Mouse (Mus musculus): Measurements from ENCODE around the gene Ogdh. TPM values are rescaled to one million over a fixed set of nuclear protein-coding genes. Genes with fewer than 3 reads are reported as not detected.
A peak's percentile ranks its signal among the peaks of the same experiment; 100 is the strongest.

Gene Ogdh
- polyA plus RNA-seq, 1 experiment from 2014 or later, result 316 TPM

DNA sequence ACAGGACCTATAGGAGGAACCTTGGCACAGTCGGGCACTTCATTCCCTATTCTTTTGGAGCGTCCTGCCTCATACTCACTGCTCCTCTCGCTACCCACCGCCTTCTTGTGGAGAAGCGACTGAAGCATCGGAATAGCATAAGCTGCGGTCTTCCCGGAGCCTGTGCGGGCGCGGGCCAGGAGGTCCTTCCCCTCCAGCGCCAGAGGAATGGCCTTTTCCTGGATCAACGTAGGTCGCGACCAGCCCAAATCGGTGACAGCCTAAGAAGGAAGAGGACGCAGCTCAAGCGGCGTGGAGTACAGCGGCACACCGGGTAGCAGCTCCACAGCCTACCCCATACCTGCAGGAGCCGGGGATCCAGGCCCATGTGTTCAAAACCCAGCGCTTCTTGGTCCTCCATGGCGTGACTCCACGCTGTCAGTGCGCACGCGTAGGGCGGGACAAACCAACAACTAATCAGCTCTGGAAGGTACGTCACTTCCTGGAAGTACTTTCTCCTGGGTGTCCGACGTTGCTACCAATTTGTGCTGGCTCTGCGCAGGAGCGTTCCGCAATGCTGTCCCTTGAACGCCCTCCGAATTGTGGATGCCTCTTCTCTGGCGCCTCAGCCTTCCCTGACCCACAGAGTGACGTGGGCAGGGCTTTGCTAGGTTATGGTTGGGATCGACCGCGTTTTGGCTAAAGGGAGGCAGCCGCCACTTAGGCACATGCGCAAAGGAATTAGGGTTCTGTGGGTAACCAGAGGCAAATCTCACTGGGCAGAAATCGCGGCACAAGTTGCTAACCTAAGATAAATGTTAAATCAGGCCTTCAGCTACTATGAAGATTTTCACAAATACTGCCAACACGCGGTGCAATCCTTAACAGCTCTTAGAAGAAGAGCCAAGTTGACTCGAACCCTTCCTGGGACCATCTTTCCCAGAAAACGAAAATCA is 23.8 kb upstream of the Ogdh start, which contains the start of gene Ddx56:
TSS of gene Ddx56 (minus strand) at position 453 of the 935 bp plus-strand sequence.
- Histone ChIP-seq H3K36me3 (ENCODE audit: control insufficient read depth, insufficient read depth) (peaks cover 45% of the 10 kb centered on the region), H3K4me1 (ENCODE audit: control insufficient read depth, insufficient read depth, low read length) (peaks cover 7% of the 10 kb centered on the region), H3K27ac (ENCODE audit: low read length) (peak within 1 kb of the TSS; percentile 95), H3K4me2 (ENCODE audit: low read depth, low read length) (peak within 1 kb of the TSS; percentile 78), H3K4me3 (ENCODE audit: low read length) (peak within 1 kb of the TSS; percentile 87), H3K9ac (ENCODE audit: low read length) (peak within 1 kb of the TSS; percentile 89), H3K9me3 (replicated peaks; ENCODE audit: control insufficient read depth, low read length) (no peaks in the 10 kb centered on the region), H3K27me3 (ENCODE audit: control insufficient read depth, insufficient read depth, low read length) (no peaks in the 10 kb centered on the region)
- peak; percentile 96 for ATAC-seq (replicated peaks; ENCODE audit: extremely low read depth, insufficient read depth, low FRiP score)
- WGBS, result 2% methylated on average over 50 of the region's 50 CpGs

DNA sequence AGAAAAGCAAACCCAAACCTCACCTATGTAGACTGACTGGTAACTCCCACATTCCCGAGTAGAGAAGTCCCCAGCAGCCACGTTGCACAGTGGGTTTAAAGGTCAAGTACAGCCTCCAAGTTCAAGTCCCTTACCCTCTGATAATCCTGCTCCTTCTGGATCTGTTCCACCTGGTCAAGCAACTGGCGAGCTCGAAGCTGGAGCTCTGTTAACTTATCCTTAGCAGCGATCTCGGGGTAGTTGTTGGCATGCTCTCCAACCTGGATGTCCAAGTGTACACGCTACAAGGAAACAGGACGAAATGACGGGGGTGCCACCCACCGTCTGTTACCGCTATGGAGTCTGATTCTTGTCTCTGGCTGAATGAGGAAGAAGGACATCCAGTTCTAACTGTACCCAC is 17.8 kb upstream of the Ogdh start:
- WGBS, result 51% methylated on average over 11 of the region's 11 CpGs
- Histone ChIP-seq H3K27ac (ENCODE audit: low read length) (no peak overlapping the region), H3K4me3 (ENCODE audit: low read length) (peak overlapping the region; percentile 85), H3K9me3 (replicated peaks; ENCODE audit: control insufficient read depth, low read length) (no peaks in the 10 kb centered on the region), H3K9ac (ENCODE audit: low read length) (peak overlapping the region; percentile 90), H3K27me3 (ENCODE audit: control insufficient read depth, insufficient read depth, low read length) (no peaks in the 10 kb centered on the region), H3K36me3 (ENCODE audit: control insufficient read depth, insufficient read depth) (peaks cover 11% of the 10 kb centered on the region), H3K4me2 (ENCODE audit: low read depth, low read length) (peak overlapping the region; percentile 85), H3K4me1 (ENCODE audit: control insufficient read depth, insufficient read depth, low read length) (peaks cover 13% of the 10 kb centered on the region)
- no peak for ATAC-seq (replicated peaks; ENCODE audit: extremely low read depth, insufficient read depth, low FRiP score)

GRCm38 (mm10) chr11:6274387-6275093 is 16.9 kb upstream of the Ogdh start, which contains the start of gene Tmed4:
Gene Tmed4 (minus strand): TSS chr11:6274870.
- H3K4me2 ChIP-seq (ENCODE audit: low read depth, low read length), result peak within 1 kb of the TSS; percentile 85
- peak within 1 kb of the TSS; percentile 85 for H3K4me3 ChIP-seq (ENCODE audit: low read length)
- no peaks in the 10 kb centered on the region for H3K27me3 ChIP-seq (ENCODE audit: control insufficient read depth, insufficient read depth, low read length)
- H3K9ac ChIP-seq (ENCODE audit: low read length), result peak within 1 kb of the TSS; percentile 90
- H3K9me3 ChIP-seq (replicated peaks; ENCODE audit: control insufficient read depth, low read length), result no peaks in the 10 kb centered on the region
- peak; percentile 97 for ATAC-seq (replicated peaks; ENCODE audit: extremely low read depth, insufficient read depth, low FRiP score)
- H3K36me3 ChIP-seq (ENCODE audit: control insufficient read depth, insufficient read depth), result peaks cover 11% of the 10 kb centered on the region
- H3K27ac ChIP-seq (ENCODE audit: low read length), result peak within 1 kb of the TSS; percentile 79
- WGBS, result 0% methylated on average over 39 of the region's 39 CpGs
- H3K4me1 ChIP-seq (ENCODE audit: control insufficient read depth, insufficient read depth, low read length), result peaks cover 13% of the 10 kb centered on the region

- H3K9me3 ChIP-seq (replicated peaks; ENCODE audit: control insufficient read depth, low read length), result no peaks in the 10 kb centered on the region; the same call in 1 of the 2 replicates
- peak overlapping the region; percentile 85 for H3K4me3 ChIP-seq (ENCODE audit: low read length)
- H3K36me3 ChIP-seq (ENCODE audit: control insufficient read depth, insufficient read depth), result peaks cover 11% of the 10 kb centered on the region
- no peak for ATAC-seq (replicated peaks; ENCODE audit: extremely low read depth, insufficient read depth, low FRiP score)
- H3K4me1 ChIP-seq (ENCODE audit: control insufficient read depth, insufficient read depth, low read length), result peaks cover 13% of the 10 kb centered on the region
- no peaks in the 10 kb centered on the region for H3K27me3 ChIP-seq (ENCODE audit: control insufficient read depth, insufficient read depth, low read length)
- H3K27ac ChIP-seq (ENCODE audit: low read length), result peak overlapping the region; percentile 79
- WGBS, result 25% methylated on average over 7 of the region's 7 CpGs
- H3K9ac ChIP-seq (ENCODE audit: low read length), result peak overlapping the region; percentile 90
- peak overlapping the region; percentile 85 for H3K4me2 ChIP-seq (ENCODE audit: low read depth, low read length)
Measured at GRCm38 (mm10) chr11:6275094-6275484, 16.3 kb upstream of the Ogdh start.

DNA sequence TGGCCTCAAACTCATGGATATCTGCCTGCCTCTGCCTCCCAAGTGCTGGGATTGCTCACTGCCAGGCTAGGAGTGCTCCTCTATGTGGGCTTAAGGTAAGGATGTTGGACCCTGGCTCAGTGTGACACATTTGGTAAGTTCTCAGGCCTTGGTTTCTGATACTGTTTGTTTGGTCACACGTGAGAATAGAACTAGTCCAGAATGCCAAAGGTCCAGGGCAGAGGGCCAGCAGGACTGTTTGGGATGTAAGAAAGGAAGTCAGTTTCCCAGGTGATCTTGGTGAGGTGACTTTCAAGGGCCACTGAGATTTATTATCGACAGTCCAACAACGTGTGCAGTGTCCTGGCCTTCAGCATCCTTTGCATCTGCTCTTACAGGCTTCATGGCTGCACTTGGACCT is 15.0 kb upstream of the Ogdh start:
- Histone ChIP-seq H3K27ac (ENCODE audit: low read length) (no peak overlapping the region), H3K4me1 (ENCODE audit: control insufficient read depth, insufficient read depth, low read length) (peaks cover 13% of the 10 kb centered on the region), H3K4me2 (ENCODE audit: low read depth, low read length) (no peak overlapping the region), H3K9ac (ENCODE audit: low read length) (no peak overlapping the region), H3K36me3 (ENCODE audit: control insufficient read depth, insufficient read depth) (peaks cover 2% of the 10 kb centered on the region), H3K27me3 (ENCODE audit: control insufficient read depth, insufficient read depth, low read length) (no peaks in the 10 kb centered on the region), H3K4me3 (ENCODE audit: low read length) (no peak overlapping the region), H3K9me3 (replicated peaks; ENCODE audit: control insufficient read depth, low read length) (no peaks in the 10 kb centered on the region; the same call in 1 of the 2 replicates)
- no peak for ATAC-seq (replicated peaks; ENCODE audit: extremely low read depth, insufficient read depth, low FRiP score)
- WGBS, result 84% methylated on average over 3 of the region's 3 CpGs

DNA sequence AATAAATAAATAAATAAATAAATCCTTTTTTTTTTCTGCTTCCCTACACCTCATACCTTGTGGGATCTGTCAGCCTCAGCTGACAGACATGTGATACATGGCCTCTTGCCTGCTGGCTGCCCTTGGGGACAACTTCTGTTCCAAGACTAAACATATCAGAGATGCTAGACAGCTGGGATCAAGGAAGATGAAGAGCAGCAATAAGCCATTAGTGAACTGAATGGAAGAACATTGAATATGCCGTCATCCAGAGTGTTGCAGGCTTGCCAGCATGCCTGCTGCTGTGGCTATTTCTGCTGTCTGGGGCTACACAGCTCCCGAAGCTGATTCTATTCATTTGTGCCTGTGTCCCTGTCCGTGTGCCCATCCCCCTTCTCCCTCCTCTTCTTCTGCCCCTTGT is 8.5 kb upstream of the Ogdh start:
- no peaks in the 10 kb centered on the region for H3K4me1 ChIP-seq (ENCODE audit: control insufficient read depth, insufficient read depth, low read length)
- H3K9me3 ChIP-seq (replicated peaks; ENCODE audit: control insufficient read depth, low read length), result no peaks in the 10 kb centered on the region; the same call in 1 of the 2 replicates
- 65% methylated on average over 3 of the region's 3 CpGs for WGBS
- H3K27ac ChIP-seq (ENCODE audit: low read length), result no peak overlapping the region
- H3K4me3 ChIP-seq (ENCODE audit: low read length), result no peak overlapping the region
- H3K9ac ChIP-seq (ENCODE audit: low read length), result no peak overlapping the region
- ATAC-seq (replicated peaks; ENCODE audit: extremely low read depth, insufficient read depth, low FRiP score), result no peak; the same call in 1 of the 2 replicates
- no peaks in the 10 kb centered on the region for H3K27me3 ChIP-seq (ENCODE audit: control insufficient read depth, insufficient read depth, low read length)
- H3K36me3 ChIP-seq (ENCODE audit: control insufficient read depth, insufficient read depth), result no peaks in the 10 kb centered on the region
- no peak overlapping the region for H3K4me2 ChIP-seq (ENCODE audit: low read depth, low read length)

GRCm38 (mm10) chr11:6290138-6290537 is 1.3 kb upstream of the Ogdh start:
- WGBS, result 85% methylated on average over 3 of the region's 3 CpGs
- Histone ChIP-seq H3K4me2 (ENCODE audit: low read depth, low read length) (no peak overlapping the region), H3K27me3 (ENCODE audit: control insufficient read depth, insufficient read depth, low read length) (no peaks in the 10 kb centered on the region), H3K27ac (ENCODE audit: low read length) (no peak overlapping the region), H3K36me3 (ENCODE audit: control insufficient read depth, insufficient read depth) (no peaks in the 10 kb centered on the region), H3K9me3 (replicated peaks; ENCODE audit: control insufficient read depth, low read length) (no peaks in the 10 kb centered on the region), H3K9ac (ENCODE audit: low read length) (no peak overlapping the region), H3K4me3 (ENCODE audit: low read length) (no peak overlapping the region), H3K4me1 (ENCODE audit: control insufficient read depth, insufficient read depth, low read length) (peaks cover 6% of the 10 kb centered on the region)
- ATAC-seq (replicated peaks; ENCODE audit: extremely low read depth, insufficient read depth, low FRiP score), result no peak

DNA sequence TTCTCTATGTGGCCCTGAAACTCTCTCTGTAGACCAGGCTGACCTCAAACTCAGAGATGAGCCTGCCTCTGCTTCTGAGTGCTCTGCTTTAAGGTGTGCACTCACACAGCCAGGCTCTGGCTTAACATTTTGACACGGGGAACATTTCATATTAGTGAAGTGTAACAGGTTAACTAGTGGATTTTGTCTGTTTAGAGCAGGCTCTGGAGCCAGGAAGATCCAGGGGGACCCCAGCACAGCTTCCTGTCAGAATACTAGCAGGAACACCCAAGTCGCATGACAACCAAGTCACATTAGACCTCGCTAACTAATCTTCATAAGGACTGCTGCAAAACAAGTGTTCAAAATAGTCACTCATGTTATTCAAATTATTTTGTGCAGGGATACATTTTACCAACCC is 550 bp upstream of the Ogdh start:
- no peaks in the 10 kb centered on the region for H3K9me3 ChIP-seq (replicated peaks; ENCODE audit: control insufficient read depth, low read length)
- peak overlapping the region; percentile 70 for H3K4me2 ChIP-seq (ENCODE audit: low read depth, low read length)
- 26% methylated on average over 3 of the region's 3 CpGs for WGBS
- peak overlapping the region; percentile 71 for H3K4me3 ChIP-seq (ENCODE audit: low read length)
- no peak for ATAC-seq (replicated peaks; ENCODE audit: extremely low read depth, insufficient read depth, low FRiP score)
- H3K27ac ChIP-seq (ENCODE audit: low read length), result peak overlapping the region; percentile 98
- H3K9ac ChIP-seq (ENCODE audit: low read length), result peak overlapping the region; percentile 88
- H3K36me3 ChIP-seq (ENCODE audit: control insufficient read depth, insufficient read depth), result no peaks in the 10 kb centered on the region
- no peaks in the 10 kb centered on the region for H3K27me3 ChIP-seq (ENCODE audit: control insufficient read depth, insufficient read depth, low read length)
- peaks cover 6% of the 10 kb centered on the region for H3K4me1 ChIP-seq (ENCODE audit: control insufficient read depth, insufficient read depth, low read length)
